Mouse (Mus musculus) liver, embryonic 14.5 days (tissue): Measurements from ENCODE around the gene Rnf167.

Source experiments
- CTCF ChIP-seq: IDR thresholded peaks from 2 replicates; pipeline ENCODE4 v1.5.1; 2016; ENCODE audit warnings: antibody characterized with exemption, low read depth, control low read depth
- EP300 ChIP-seq: IDR thresholded peaks from 2 replicates; pipeline ENCODE4 v1.6.1; 2016; ENCODE audit warnings: antibody characterized with exemption, low read depth

DNA sequence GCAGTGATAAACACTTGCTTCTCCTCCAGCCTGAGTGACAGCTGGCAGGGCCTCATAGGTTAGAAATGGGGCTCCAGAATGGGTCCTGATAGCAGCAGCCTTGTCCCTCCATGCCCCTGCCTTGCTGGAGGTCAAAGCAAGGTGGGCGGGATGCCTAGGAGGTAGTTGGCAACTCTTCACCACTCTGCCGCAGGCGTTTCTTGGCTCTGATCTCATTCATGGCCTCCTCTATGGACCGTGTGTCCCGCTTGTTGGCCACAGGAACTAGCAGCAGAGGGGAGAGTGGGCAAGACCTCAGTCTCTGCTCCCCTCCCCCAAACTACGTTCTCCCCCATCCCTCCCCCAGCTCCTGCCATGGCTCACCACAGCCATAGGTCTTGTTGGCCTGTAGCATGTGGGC is 16.9 kb downstream of the Rnf167 start:
- TF ChIP-seq CTCF (no peak), EP300 (no peak)
